Mouse (Mus musculus) 3T3-L1 (cell line): ENCODE measurements around the gene Uck1.

Experiments
- DNase-seq: peaks from one replicate; pipeline ENCODE4 v3.0.0-alpha.2; 2015; ENCODE audit warnings: low read depth, low spot score

The Uck1 gene

DNA sequence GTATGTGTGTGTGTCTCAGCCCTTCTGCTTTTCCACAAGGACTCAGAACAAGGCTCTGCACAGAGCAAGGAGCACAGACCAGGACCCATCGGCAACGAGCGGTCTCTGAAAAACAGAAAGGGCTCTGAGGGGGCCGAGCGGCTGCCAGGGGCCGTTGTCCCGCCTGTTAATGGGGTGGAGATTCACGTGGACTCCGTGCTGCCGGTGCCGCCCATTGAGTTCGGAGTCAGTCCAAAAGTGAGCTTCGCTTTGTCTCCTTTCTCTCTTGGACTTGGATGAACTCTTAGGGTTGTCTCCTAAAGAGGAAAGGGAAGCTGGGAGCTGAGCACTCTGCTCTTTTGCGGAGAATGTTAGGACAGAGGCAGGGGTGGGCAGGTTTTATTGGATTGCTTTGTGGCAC is 40.5 kb downstream of the Uck1 start:
- DNase-seq = no peak

DNA sequence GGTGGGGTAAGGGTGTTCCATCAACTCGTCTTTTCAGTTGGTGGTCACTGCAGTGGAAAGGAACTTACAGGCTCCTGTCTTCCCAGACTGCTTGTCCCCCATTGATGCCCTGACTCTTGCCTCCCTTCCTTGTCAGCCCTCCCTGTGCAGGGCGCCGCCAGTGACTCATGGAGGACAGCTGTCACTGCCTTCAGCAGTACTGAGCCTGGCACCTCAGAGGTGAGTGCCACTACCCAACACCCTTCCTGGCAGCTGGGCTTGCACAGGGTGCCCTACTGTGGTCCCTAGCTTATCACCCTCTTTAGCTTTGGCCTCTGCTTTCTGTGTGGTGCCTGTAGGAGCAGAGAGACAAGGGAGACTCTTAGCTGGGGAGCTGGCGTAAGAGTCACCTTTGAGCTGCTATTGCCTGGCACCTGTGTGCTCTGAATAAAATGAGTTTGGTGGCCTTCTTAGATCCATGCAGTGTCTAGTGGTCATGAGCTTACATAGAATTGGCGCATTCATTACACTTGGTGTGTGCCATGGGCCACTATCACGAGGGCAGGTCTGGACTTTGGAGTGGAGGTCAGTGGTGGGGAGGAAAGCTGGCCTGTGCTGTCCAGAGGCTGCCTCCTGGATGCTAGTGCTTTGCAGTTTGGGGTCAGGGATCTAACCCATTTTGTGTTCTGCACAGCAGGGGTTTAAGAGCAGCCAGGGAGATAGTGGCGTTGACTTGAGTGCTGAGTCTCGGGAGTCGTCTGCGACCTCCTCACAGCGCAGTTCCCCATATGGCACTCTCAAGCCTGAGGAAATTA is 41.2 kb downstream of the Uck1 start:
- DNase-seq = no peak

DNA sequence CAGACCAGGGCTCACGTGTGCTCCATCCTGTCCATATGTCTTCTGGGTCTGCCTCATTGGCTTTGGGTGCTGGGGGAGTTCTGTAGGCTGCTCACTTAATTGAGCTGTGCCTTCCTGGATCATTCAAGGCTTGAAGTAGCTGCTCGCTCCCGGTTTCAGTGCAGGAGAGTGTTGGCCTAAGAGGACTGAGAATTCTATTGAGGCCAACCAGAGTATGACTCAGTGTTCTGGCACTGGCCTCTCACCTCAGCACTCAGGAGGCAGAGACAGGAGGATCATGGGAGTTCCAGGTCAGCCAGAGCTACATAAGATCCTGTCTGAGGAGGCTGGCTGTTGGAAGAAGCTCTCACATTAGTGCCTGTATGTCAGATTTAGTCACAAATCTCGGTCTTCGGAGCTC is 41.8 kb downstream of the Uck1 start:
- peak; percentile 82 for DNase-seq

DNA sequence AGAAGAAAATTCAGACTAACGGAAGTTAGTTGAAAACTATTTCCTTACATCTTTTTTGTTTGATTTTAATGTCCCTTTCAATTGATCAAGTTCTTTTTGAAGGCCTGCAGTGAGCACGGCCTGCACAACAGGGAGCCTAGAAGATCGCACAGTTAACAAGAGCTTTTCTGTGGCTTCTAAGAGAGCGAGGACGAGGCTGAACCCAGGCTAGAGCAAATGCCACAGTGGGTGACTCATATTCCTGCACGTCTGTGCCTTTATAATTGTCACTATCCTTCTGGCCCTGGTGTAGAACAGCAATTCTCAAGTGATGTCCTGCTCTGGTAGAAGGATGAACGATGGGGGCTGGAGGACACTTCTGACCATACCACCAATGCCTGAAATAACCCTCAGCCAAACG is 42.3 kb downstream of the Uck1 start:
- peak; percentile 36 for DNase-seq

DNA sequence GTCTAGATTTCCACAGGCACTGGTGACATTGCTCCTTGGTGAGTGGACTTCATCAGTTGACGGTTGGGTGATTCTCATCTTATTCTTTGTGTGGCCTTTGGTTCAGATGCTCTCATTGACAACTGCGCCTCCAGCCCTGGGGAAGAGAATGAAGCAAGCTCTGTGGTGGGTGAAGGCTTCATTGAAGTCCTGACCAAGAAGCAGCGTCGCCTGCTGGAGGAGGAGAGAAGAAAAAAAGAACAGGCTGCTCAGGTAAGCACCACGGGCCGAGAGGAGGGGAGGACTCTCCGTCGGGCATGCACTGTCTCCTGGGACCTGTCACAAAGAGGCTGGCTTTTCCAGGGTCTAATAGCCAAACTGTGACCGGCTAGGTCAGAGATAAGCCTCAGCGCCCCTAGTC is 43.5 kb downstream of the Uck1 start:
- DNase-seq = no peak

DNA sequence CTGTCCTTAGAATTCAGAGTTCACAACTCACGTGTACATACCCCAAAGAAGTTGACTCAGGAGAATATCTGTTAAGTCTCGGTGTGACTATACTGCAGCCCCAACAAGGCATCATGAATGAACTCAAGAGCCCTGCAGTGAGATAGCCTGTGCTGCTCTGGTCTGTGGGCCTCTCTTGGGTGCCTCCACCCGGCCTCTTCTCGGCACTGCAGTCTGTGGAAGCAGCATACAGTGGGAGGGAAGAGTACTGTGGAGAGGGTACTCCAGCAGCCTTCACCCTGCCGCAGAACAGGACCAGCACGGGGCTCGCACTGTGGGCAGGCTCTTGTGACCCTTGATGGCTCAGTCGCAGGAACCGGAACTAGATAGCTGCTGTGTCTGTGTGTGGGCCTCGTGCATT is 44.4 kb downstream of the Uck1 start:
- no peak for DNase-seq

DNA sequence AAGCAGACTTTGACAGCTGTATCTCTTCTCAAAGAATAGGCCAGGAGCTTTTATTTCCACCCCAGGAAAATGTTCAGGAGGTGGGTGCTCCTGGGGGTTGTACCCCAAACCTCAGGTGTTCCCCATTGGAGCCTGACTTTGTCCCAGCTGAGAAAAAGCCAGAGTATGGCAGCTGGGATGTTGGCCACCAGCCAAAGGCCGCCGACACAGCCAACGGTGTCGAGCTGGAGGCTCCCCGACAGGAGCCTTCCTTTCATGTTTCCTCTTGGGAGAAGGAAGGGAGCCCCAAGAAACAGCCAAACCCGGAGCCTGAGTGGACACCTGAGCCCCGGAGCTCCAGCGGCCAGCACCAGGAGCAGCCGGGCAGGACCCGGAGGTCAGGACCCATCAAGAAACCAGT is 47.0 kb downstream of the Uck1 start:
- no peak for DNase-seq

DNA sequence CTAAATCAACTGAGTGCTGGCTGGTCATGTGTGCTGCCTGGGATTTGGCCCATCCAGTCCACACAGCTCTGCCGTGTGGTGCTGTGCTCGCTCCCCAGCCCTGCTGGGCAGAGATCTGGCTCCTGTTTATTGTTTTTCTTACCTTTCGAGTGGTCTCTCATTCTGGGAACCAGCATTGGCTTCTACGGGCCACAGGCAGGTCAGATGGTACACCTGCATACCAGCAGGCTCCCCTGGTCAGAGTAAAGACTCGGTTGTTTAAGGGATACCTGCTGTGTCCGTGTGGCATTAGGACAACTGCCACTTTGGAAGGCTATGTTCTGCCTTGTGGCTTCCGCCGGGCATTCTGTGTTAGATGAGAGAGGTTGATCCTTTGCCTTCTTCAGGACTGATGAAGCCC is 48.3 kb downstream of the Uck1 start:
- no peak for DNase-seq

DNA sequence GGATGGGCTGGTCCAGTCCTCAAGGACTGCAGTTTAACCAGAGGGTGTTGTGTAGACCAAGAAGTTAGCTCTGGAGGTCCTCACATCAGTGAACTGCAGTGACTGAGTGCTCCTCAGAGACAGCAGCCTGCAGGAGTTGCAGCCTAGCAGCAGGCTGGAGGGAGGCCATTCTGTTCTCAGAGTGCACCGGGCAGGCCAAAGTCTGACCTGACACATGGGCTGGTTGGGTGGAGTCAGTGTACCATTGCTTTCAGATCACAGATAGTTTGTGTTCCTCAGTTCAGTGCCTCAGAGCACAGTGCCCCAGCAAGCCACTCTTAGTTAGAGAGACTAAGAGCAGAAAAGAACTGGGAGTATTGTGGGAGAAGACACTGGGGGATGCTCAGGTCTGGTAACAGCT is 52.3 kb downstream of the Uck1 start:
- no peak for DNase-seq
